Mouse (Mus musculus) liver, embryonic 12.5 days (tissue): ENCODE results near the gene Asnsd1. TPM values are rescaled to one million over a fixed set of nuclear protein-coding genes. Genes with fewer than 3 reads are reported as not detected.
A peak's percentile ranks its signal among the peaks of the same experiment; 100 is the strongest.

Source experiments
- ATAC-seq: fragments of 200-750 bp; cut with Nextera tagmentation; 2 replicates; pipeline ENCODE4 v1.8.0; 2017; ENCODE audit warnings: moderate number of reproducible peaks, mild to moderate bottlenecking, moderate library complexity
- H3K27ac ChIP-seq: fragments of 300-500 bp; sonication (generic); 2 replicates; pipeline ENCODE4 v1.5.1; 2016; ENCODE audit warnings: mild to moderate bottlenecking
- H3K27me3 ChIP-seq: fragments of 300-500 bp; sonication (generic); replicated peaks from 2 replicates; pipeline ENCODE4 v1.6.1; 2016; ENCODE audit warnings: mild to moderate bottlenecking, moderate library complexity
- H3K36me3 ChIP-seq: fragments of 300-500 bp; sonication (generic); 2 replicates; pipeline ENCODE4 v1.6.1; 2016; ENCODE audit warnings: mild to moderate bottlenecking, moderate library complexity
- H3K4me1 ChIP-seq: fragments of 300-500 bp; sonication (generic); 2 replicates; pipeline ENCODE4 v1.6.1; 2016
- H3K4me2 ChIP-seq: fragments of 300-500 bp; sonication (generic); 2 replicates; pipeline ENCODE4 v1.6.1; 2016; ENCODE audit warnings: mild to moderate bottlenecking, moderate library complexity
- H3K4me3 ChIP-seq: fragments of 300-500 bp; sonication (generic); 2 replicates; pipeline ENCODE4 v1.5.1; 2016; ENCODE audit warnings: mild to moderate bottlenecking, moderate library complexity
- H3K9ac ChIP-seq: fragments of 300-500 bp; sonication (generic); 2 replicates; pipeline ENCODE4 v1.6.1; 2016; ENCODE audit warnings: mild to moderate bottlenecking, moderate library complexity
- H3K9me3 ChIP-seq: fragments of 300-500 bp; sonication (generic); replicated peaks from 2 replicates; pipeline ENCODE4 v1.6.1; 2016; ENCODE audit warnings: mild to moderate bottlenecking, moderate library complexity
- WGBS: fragments of 180-500 bp; shearing (Covaris S2); methylation state at CpG from one replicate; pipeline ENCODE4 v1.1.7; 2016; ENCODE audit not compliant: insufficient replicate concordance; 5-methylcytosine and 5-hydroxymethylcytosine counted together
- polyA plus RNA-seq: library from polyadenylated mRNA; unstranded; fragments of >200 nt; fragmentation: Nextera tagmentation; extraction: Ambion mirVana; gene quantifications from 2 replicates; pipeline ENCODE4 v1.2.1, GENCODE M21; 2016

Gene Asnsd1
- polyA plus RNA-seq, 1 experiment from 2014 or later, result 68.4 TPM

GRCm38 (mm10) chr1:53324827-53325494 is 27.6 kb downstream of the Asnsd1 start:
- Histone ChIP-seq H3K9me3 (no peaks in the 10 kb centered on the region), H3K4me2 (no peak overlapping the region), H3K4me1 (peaks cover 18% of the 10 kb centered on the region), H3K4me3 (no peak overlapping the region), H3K27me3 (no peaks in the 10 kb centered on the region), H3K27ac (no peak overlapping the region), H3K9ac (no peak overlapping the region), H3K36me3 (peaks cover 33% of the 10 kb centered on the region)
- WGBS, result 83% methylated on average over 5 of the region's 5 CpGs
- no peak for ATAC-seq

- H3K9me3 ChIP-seq, result no peaks in the 10 kb centered on the region
- no peak overlapping the region for H3K9ac ChIP-seq
- H3K27me3 ChIP-seq, result no peaks in the 10 kb centered on the region
- no peak overlapping the region for H3K4me2 ChIP-seq
- H3K4me1 ChIP-seq, result peaks cover 18% of the 10 kb centered on the region
- peaks cover 34% of the 10 kb centered on the region for H3K36me3 ChIP-seq
- WGBS, result 91% methylated on average over 1 of the region's 1 CpGs
- ATAC-seq, result no peak
- H3K4me3 ChIP-seq, result no peak overlapping the region
- H3K27ac ChIP-seq, result no peak overlapping the region
Observed at GRCm38 (mm10) chr1:53324277-53324676, 28.3 kb downstream of the Asnsd1 start.

- ATAC-seq, result no peak
- Histone ChIP-seq H3K9ac (no peak overlapping the region), H3K27me3 (no peaks in the 10 kb centered on the region), H3K4me2 (no peak overlapping the region), H3K4me1 (peaks cover 18% of the 10 kb centered on the region), H3K36me3 (peaks cover 38% of the 10 kb centered on the region), H3K27ac (no peak overlapping the region), H3K4me3 (no peak overlapping the region), H3K9me3 (no peaks in the 10 kb centered on the region)
- WGBS, result 85% methylated on average over 5 of the region's 5 CpGs
Observed at GRCm38 (mm10) chr1:53323254-53323653, 29.3 kb downstream of the Asnsd1 start.

- no peak overlapping the region for H3K9ac ChIP-seq
- H3K36me3 ChIP-seq, result peaks cover 50% of the 10 kb centered on the region
- no peak overlapping the region for H3K4me2 ChIP-seq
- 83% methylated on average over 4 of the region's 4 CpGs for WGBS
- peaks cover 18% of the 10 kb centered on the region for H3K4me1 ChIP-seq
- peak; percentile 60; the same call in 1 of the 2 replicates for ATAC-seq
- no peaks in the 10 kb centered on the region for H3K9me3 ChIP-seq
- H3K27me3 ChIP-seq, result no peaks in the 10 kb centered on the region
- H3K4me3 ChIP-seq, result no peak overlapping the region
- no peak overlapping the region for H3K27ac ChIP-seq
Observed at GRCm38 (mm10) chr1:53321662-53322344, 30.7 kb downstream of the Asnsd1 start.

- Histone ChIP-seq H3K4me1 (peaks cover 9% of the 10 kb centered on the region; the same call in 1 of the 2 replicates), H3K36me3 (peaks cover 47% of the 10 kb centered on the region), H3K27me3 (no peaks in the 10 kb centered on the region), H3K4me2 (peak within 1 kb of the TSS; percentile 72), H3K4me3 (peak within 1 kb of the TSS; percentile 78), H3K27ac (peak within 1 kb of the TSS; percentile 85), H3K9me3 (no peaks in the 10 kb centered on the region), H3K9ac (peak within 1 kb of the TSS; percentile 83)
- ATAC-seq, result peak; percentile 97
- 4% methylated on average over 27 of the region's 27 CpGs for WGBS
Observed at GRCm38 (mm10) chr1:53312989-53313967, 39.3 kb downstream of the Asnsd1 start, which contains the start of gene Osgepl1. Gene Osgepl1, plus strand, starts transcription at chr1:53313624.

DNA sequence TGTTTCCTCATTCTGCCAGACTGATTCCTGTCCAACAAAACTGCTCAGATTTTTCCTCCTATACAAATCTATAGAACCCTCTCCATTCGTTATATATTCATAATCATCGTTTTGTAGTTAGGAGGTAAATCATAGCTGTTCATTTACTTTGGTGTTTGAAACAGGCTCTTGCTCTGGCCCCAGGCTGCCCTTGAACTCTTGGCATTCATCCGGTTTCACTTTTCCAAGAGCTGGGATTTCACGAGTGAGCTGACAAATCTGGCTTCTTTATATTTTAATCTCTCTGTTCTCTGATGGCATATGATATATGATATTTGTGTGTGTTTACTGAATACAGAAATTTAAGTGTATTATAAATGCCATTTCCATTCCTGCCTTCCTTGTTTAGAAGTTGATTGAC is 52.0 kb downstream of the Asnsd1 start:
- Histone ChIP-seq H3K4me1 (peaks cover 22% of the 10 kb centered on the region), H3K27ac (no peak overlapping the region), H3K4me3 (no peak overlapping the region), H3K4me2 (no peak overlapping the region), H3K27me3 (no peaks in the 10 kb centered on the region), H3K9me3 (no peaks in the 10 kb centered on the region), H3K36me3 (peaks cover 44% of the 10 kb centered on the region), H3K9ac (no peak overlapping the region)
- 87% methylated on average over 4 of the region's 4 CpGs for WGBS
- ATAC-seq, result no peak

- peak; percentile 100 for ATAC-seq
- WGBS, result under 1% methylated on average over 63 of the region's 66 CpGs
- H3K27ac ChIP-seq, result peak within 1 kb of the TSS; percentile 94
- H3K4me1 ChIP-seq, result peaks cover 22% of the 10 kb centered on the region
- H3K4me3 ChIP-seq, result peak within 1 kb of the TSS; percentile 92
- no peaks in the 10 kb centered on the region for H3K9me3 ChIP-seq
- peak within 1 kb of the TSS; percentile 82 for H3K4me2 ChIP-seq
- peaks cover 26% of the 10 kb centered on the region for H3K36me3 ChIP-seq
- H3K27me3 ChIP-seq, result no peaks in the 10 kb centered on the region
- H3K9ac ChIP-seq, result peak within 1 kb of the TSS; percentile 91
Observed at GRCm38 (mm10) chr1:53296581-53297383, 55.8 kb downstream of the Asnsd1 start, which contains the start of the genes Pms1, Ormdl1 and Gm28778. Gene Pms1, minus strand, starts transcription at chr1:53297018. Gene Ormdl1, plus strand, starts transcription at chr1:53297095. Gene Gm28778, plus strand, starts transcription at chr1:53297111.

Other genes starting within 250 kb of the Asnsd1 start
- not detected in 2 replicates for gene 1700019A02Rik, start 165.1 kb downstream of the Asnsd1 start, polyA plus RNA-seq
- gene Pms1, start 55.7 kb downstream of the Asnsd1 start, polyA plus RNA-seq, result 14.9 and 15.2 TPM in 2 replicates
- gene Ormdl1, start 55.7 kb downstream of the Asnsd1 start, polyA plus RNA-seq, result 31.8 and 33.0 TPM in 2 replicates
- not detected in 2 replicates for gene Gm28778, start 55.6 kb downstream of the Asnsd1 start, polyA plus RNA-seq
- gene Osgepl1, start 39.1 kb downstream of the Asnsd1 start, polyA plus RNA-seq, result 25.6 and 26.1 TPM in 2 replicates
- gene Asdurf, start 133 bp downstream of the Asnsd1 start, polyA plus RNA-seq, result not detected in 2 replicates
- gene Gm28551, start 85 bp downstream of the Asnsd1 start, polyA plus RNA-seq, result 0.33 and 0.36 TPM in 2 replicates